Mouse (Mus musculus): ENCODE results near the gene Ripor2. TPM values are rescaled to one million over a fixed set of nuclear protein-coding genes. Genes with fewer than 3 reads are reported as not detected.

Ripor2 gene
- polyA plus RNA-seq, 1 experiment from 2014 or later = 2.7 TPM

DNA sequence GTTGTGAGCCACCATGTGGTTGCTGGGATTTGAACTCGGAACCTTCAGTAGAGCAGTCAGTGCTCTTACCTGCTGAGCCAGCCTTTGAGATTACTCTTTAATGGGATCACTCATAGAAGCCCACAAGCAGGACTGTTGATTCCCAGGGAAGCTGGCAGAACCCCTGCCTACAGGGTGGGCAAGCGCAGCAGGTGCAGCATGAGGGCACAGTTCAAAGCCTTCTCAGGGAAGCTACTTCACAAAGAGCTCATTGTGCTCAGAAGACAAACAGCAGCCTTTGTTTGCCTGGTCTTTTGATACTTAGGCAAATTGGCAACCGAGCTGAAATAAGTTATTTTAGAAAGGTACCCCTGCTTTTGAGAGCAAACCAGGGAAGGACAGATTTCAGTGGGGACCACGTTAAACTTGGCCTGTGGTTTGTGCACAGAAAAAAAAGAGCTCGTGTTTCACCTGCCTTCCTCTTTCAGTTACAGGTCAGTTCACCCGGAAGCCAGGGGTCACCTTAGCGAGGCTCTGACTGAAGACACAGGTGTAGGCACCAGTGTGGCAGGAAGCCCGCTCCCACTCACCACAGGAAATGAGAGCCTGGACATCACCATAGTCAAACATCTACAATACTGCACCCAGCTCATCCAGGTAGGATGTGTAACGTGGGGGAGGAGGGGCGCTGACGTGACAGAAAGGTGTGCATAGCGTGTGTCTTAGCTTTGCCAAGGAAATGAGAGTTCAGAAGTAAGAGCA is 127.8 kb downstream of the Ripor2 start:
- Histone ChIP-seq H3K9me3 (no peaks in the 10 kb centered on the region), H3K4me2 (no peak overlapping the region), H3K27ac (peak overlapping the region; percentile 17; the same call in 1 of the 2 replicates), H3K4me1 (peaks cover 3% of the 10 kb centered on the region; the same call in 1 of the 2 replicates), H3K4me3 (replicated peaks) (no peak overlapping the region), H3K36me3 (no peaks in the 10 kb centered on the region), H3K9ac (no peak overlapping the region), H3K27me3 (replicated peaks) (no peaks in the 10 kb centered on the region)
- ATAC-seq (ENCODE audit: insufficient read depth, low FRiP score, low read depth) = peak; percentile 54; the same call in 1 of the 2 replicates
- WGBS = 64% methylated on average over 12 of the region's 12 CpGs

GRCm38 (mm10) chr13:24710968-24711367 is 129.0 kb downstream of the Ripor2 start:
- Histone ChIP-seq H3K9me3 (no peaks in the 10 kb centered on the region), H3K36me3 (no peaks in the 10 kb centered on the region), H3K27ac (no peak overlapping the region; the same call in 1 of the 2 replicates), H3K27me3 (replicated peaks) (no peaks in the 10 kb centered on the region), H3K4me2 (no peak overlapping the region), H3K9ac (no peak overlapping the region), H3K4me3 (replicated peaks) (no peak overlapping the region), H3K4me1 (peaks cover 3% of the 10 kb centered on the region; the same call in 1 of the 2 replicates)
- WGBS = 51% methylated on average over 7 of the region's 7 CpGs
- no peak for ATAC-seq (ENCODE audit: insufficient read depth, low FRiP score, low read depth)

DNA sequence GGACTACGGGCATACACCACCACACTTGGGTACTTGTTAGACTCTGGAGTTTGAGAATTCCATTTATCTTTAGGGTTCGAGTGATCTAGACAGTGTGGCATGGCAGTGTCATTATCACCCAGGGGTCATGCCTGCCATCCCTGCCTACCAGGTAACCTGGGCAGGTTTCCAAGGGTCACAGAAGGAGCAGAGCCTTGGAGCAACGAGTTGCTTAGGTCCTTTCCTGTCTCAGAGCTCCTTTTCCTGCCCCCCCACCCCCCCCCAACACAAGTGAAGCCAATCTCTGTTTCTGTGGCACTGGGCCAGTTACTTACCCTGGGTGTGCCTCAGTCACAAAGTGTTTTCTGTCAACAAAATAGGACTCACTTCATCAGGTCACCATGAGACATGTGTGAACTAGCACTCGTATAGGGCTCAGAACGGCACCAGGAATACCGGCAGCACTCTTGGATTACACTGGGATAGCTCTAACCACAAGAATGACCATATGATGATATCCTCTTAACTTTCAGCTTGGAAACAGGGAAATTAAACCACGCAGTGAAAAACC is 130.7 kb downstream of the Ripor2 start:
- Histone ChIP-seq H3K9ac (no peak overlapping the region), H3K36me3 (no peaks in the 10 kb centered on the region), H3K4me2 (no peak overlapping the region), H3K9me3 (no peaks in the 10 kb centered on the region), H3K27ac (no peak overlapping the region), H3K4me1 (peaks cover 3% of the 10 kb centered on the region; the same call in 1 of the 2 replicates), H3K27me3 (replicated peaks) (no peaks in the 10 kb centered on the region), H3K4me3 (replicated peaks) (no peak overlapping the region)
- ATAC-seq (ENCODE audit: insufficient read depth, low FRiP score, low read depth) = no peak
- WGBS = 70% methylated on average over 7 of the region's 7 CpGs

DNA sequence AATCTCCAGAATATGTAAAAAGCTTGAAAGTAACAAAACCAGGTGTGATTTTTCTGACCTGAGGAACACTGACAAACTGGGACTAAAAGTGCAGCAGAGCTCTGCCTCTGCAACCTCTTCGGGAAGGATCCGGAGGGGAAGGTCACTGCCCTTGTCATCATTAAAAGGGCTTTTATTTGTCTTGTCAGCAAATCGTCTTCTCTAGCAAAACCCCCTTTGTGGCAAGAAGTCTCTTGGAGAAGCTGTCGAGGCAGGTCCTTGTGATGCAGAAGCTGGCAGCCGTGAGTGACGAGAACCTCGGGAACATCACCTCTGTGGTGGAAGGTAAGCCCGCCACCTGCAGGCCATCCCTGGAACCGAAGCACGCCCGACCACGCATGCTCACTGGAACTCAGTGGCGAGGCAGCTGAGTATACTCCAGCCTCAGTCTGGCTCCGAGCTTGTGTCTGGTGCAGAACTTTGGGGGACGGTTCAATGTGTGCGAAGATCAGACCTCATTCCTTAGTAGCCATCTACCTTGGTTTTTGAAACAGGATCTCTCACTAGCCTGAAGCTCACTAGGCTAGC is 131.5 kb downstream of the Ripor2 start:
- H3K9ac ChIP-seq = no peak overlapping the region
- H3K27ac ChIP-seq = 0 out of 2 replicates have a peak overlapping the region, but pooled peaks have one; percentile 54
- H3K27me3 ChIP-seq (replicated peaks) = no peaks in the 10 kb centered on the region
- no peaks in the 10 kb centered on the region for H3K36me3 ChIP-seq
- H3K4me2 ChIP-seq = peak overlapping the region; percentile 48
- WGBS = 10% methylated on average over 16 of the region's 16 CpGs
- peak; percentile 40; the same call in 1 of the 2 replicates for ATAC-seq (ENCODE audit: insufficient read depth, low FRiP score, low read depth)
- H3K4me3 ChIP-seq (replicated peaks) = 0 out of 2 replicates have a peak overlapping the region, but pooled peaks have one; percentile 8
- H3K4me1 ChIP-seq = peaks cover 3% of the 10 kb centered on the region; the same call in 1 of the 2 replicates
- H3K9me3 ChIP-seq = no peaks in the 10 kb centered on the region

DNA sequence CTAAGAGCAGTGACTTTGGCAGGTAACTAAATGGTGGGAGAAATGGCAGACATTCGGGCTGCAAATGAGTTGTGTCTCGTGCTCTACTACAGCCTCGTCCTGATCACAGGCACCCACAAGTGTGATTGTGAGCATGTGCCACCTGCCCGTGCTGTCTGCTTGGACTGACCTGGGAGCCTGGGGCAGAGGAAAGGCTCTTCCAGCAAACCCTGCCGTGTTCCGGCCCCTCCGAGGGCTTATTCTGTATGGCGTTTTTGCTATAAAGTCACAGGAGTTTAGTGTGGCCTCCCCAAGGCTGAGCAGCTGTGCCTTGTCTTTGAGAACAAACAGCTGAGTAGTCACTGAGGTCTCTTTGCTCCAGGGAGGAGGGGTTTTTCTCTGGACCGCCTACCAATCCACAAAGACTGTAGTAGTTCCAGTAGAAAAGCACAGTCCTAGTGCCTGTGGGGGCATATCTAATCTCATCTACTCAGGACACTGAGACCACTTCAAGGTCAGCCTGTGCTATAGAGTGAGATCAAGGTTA is 132.4 kb downstream of the Ripor2 start:
- peaks cover 3% of the 10 kb centered on the region; the same call in 1 of the 2 replicates for H3K4me1 ChIP-seq
- H3K4me3 ChIP-seq (replicated peaks) = no peak overlapping the region
- ATAC-seq (ENCODE audit: insufficient read depth, low FRiP score, low read depth) = no peak
- H3K9me3 ChIP-seq = no peaks in the 10 kb centered on the region
- no peaks in the 10 kb centered on the region for H3K36me3 ChIP-seq
- H3K4me2 ChIP-seq = no peak overlapping the region
- H3K27ac ChIP-seq = peak overlapping the region; percentile 54
- H3K9ac ChIP-seq = no peak overlapping the region
- WGBS = 59% methylated on average over 9 of the region's 9 CpGs
- no peaks in the 10 kb centered on the region for H3K27me3 ChIP-seq (replicated peaks)

- no peak overlapping the region for H3K9ac ChIP-seq
- no peaks in the 10 kb centered on the region for H3K36me3 ChIP-seq
- no peak for ATAC-seq (ENCODE audit: insufficient read depth, low FRiP score, low read depth)
- H3K4me2 ChIP-seq = no peak overlapping the region
- peaks cover 3% of the 10 kb centered on the region; the same call in 1 of the 2 replicates for H3K4me1 ChIP-seq
- no peaks in the 10 kb centered on the region for H3K27me3 ChIP-seq (replicated peaks)
- no peak overlapping the region for H3K4me3 ChIP-seq (replicated peaks)
- H3K27ac ChIP-seq = no peak overlapping the region
- 71% methylated on average over 5 of the region's 5 CpGs for WGBS
- H3K9me3 ChIP-seq = no peaks in the 10 kb centered on the region
Measured at GRCm38 (mm10) chr13:24715601-24716000, 133.6 kb downstream of the Ripor2 start.

GRCm38 (mm10) chr13:24716441-24716840 is 134.5 kb downstream of the Ripor2 start:
- WGBS = 63% methylated on average over 9 of the region's 9 CpGs
- no peak overlapping the region for H3K9ac ChIP-seq
- ATAC-seq (ENCODE audit: insufficient read depth, low FRiP score, low read depth) = no peak
- H3K36me3 ChIP-seq = no peaks in the 10 kb centered on the region
- H3K4me1 ChIP-seq = peaks cover 3% of the 10 kb centered on the region; the same call in 1 of the 2 replicates
- H3K27me3 ChIP-seq (replicated peaks) = no peaks in the 10 kb centered on the region
- H3K9me3 ChIP-seq = no peaks in the 10 kb centered on the region
- no peak overlapping the region for H3K4me3 ChIP-seq (replicated peaks)
- no peak overlapping the region for H3K4me2 ChIP-seq
- H3K27ac ChIP-seq = no peak overlapping the region

DNA sequence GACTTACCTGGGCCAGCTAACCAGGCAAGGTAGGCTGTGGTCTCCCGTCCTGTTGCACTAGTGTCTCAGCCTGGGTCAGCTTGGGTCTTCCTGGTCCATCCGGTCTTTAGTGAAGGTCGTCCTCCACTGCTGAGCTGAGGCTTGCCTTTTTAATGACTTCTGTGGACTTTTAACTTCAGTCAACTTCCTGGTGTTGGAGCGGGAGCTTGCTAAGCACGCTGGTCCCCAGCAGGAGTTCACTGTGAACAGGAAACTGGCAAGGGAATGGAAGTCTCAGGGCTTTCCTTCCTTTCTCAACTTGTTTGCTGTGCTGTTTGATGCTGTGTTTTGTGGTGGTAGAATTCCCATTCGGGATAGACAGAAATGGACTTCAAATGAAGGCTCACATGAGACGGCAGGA is 135.7 kb downstream of the Ripor2 start:
- Histone ChIP-seq H3K4me1 (peaks cover 3% of the 10 kb centered on the region; the same call in 1 of the 2 replicates), H3K4me2 (no peak overlapping the region), H3K4me3 (replicated peaks) (no peak overlapping the region), H3K27ac (no peak overlapping the region), H3K9me3 (no peaks in the 10 kb centered on the region), H3K9ac (no peak overlapping the region), H3K27me3 (replicated peaks) (no peaks in the 10 kb centered on the region), H3K36me3 (no peaks in the 10 kb centered on the region)
- 67% methylated on average over 7 of the region's 7 CpGs for WGBS
- ATAC-seq (ENCODE audit: insufficient read depth, low FRiP score, low read depth) = no peak

GRCm38 (mm10) chr13:24721502-24721901 is 139.5 kb downstream of the Ripor2 start:
- Histone ChIP-seq H3K9me3 (no peaks in the 10 kb centered on the region), H3K4me3 (replicated peaks) (no peak overlapping the region), H3K4me1 (no peaks in the 10 kb centered on the region), H3K27me3 (replicated peaks) (no peaks in the 10 kb centered on the region), H3K36me3 (no peaks in the 10 kb centered on the region), H3K4me2 (no peak overlapping the region), H3K27ac (no peak overlapping the region), H3K9ac (no peak overlapping the region)
- no peak for ATAC-seq (ENCODE audit: insufficient read depth, low FRiP score, low read depth)
- WGBS = 72% methylated on average over 10 of the region's 10 CpGs

DNA sequence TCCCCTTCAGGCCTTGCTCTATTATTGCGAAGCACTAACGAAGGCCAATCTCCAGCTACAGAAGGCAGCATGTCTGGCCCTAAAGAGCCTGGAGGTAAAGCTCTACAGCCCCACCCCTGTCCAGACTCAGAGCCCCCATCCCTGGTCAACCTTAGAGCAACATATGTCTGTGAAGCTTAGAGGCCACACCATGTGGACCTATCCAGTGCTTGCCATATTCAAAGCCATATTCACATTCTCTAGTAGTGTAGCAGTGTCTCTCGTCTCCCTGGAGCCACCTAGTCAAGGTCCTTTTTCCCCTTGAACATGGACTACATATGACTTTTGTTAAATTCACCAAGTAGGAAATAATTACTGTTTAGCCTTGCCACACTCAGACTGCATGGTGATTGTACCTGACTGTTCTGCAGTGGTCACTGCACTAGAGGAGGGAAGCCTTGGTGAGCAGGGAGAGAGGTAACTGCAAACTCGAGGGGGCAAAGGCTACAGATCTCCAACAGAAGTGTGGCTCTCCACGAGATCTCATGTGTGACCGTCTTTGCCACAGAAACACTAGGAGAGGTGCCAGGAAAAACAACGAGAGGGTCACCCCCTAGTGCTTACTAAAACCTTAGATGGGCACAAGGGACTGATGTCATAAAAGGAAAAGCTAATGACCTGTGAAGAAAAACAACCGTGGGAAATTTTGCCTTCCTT is 141.9 kb downstream of the Ripor2 start:
- H3K9ac ChIP-seq = no peak overlapping the region
- no peaks in the 10 kb centered on the region for H3K36me3 ChIP-seq
- WGBS = 65% methylated on average over 8 of the region's 8 CpGs
- no peaks in the 10 kb centered on the region for H3K9me3 ChIP-seq
- H3K4me1 ChIP-seq = no peaks in the 10 kb centered on the region
- ATAC-seq (ENCODE audit: insufficient read depth, low FRiP score, low read depth) = no peak
- H3K27me3 ChIP-seq (replicated peaks) = no peaks in the 10 kb centered on the region
- no peak overlapping the region for H3K4me3 ChIP-seq (replicated peaks)
- no peak overlapping the region for H3K27ac ChIP-seq
- H3K4me2 ChIP-seq = no peak overlapping the region

DNA sequence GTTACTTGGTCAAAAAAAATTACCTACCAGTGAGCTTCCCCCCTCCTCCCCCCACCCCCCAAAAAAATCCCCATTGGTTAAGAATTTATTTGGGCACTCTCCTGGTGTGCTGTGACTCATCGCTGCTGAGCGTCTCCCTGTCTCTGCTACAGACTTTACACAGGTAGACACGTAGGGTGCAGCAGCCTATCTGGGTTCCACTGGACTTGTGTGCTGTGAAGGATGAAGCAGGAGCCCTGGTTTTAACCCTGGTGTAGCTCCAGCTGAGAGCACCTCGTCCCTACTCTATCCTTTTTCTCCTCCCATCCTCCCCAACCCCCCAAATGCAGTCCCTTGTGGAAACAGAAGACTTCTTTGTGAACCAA is 142.4 kb downstream of the Ripor2 start:
- H3K4me2 ChIP-seq = no peak overlapping the region
- no peaks in the 10 kb centered on the region for H3K27me3 ChIP-seq (replicated peaks)
- WGBS = 62% methylated on average over 4 of the region's 4 CpGs
- no peak for ATAC-seq (ENCODE audit: insufficient read depth, low FRiP score, low read depth)
- H3K4me3 ChIP-seq (replicated peaks) = no peak overlapping the region
- no peak overlapping the region for H3K27ac ChIP-seq
- no peaks in the 10 kb centered on the region for H3K36me3 ChIP-seq
- no peak overlapping the region for H3K9ac ChIP-seq
- no peaks in the 10 kb centered on the region for H3K9me3 ChIP-seq
- H3K4me1 ChIP-seq = no peaks in the 10 kb centered on the region

Data from stomach, embryonic 15.5 days (tissue).